Mouse (Mus musculus) liver, embryonic 14.5 days (tissue): ENCODE measurements around the gene Lrmda.

ENCODE experiments used
- CTCF ChIP-seq: IDR thresholded peaks from 2 replicates; pipeline ENCODE4 v1.5.1; 2016; ENCODE audit warnings: antibody characterized with exemption, low read depth, control low read depth
- EP300 ChIP-seq: IDR thresholded peaks from 2 replicates; pipeline ENCODE4 v1.6.1; 2016; ENCODE audit warnings: antibody characterized with exemption, low read depth

DNA sequence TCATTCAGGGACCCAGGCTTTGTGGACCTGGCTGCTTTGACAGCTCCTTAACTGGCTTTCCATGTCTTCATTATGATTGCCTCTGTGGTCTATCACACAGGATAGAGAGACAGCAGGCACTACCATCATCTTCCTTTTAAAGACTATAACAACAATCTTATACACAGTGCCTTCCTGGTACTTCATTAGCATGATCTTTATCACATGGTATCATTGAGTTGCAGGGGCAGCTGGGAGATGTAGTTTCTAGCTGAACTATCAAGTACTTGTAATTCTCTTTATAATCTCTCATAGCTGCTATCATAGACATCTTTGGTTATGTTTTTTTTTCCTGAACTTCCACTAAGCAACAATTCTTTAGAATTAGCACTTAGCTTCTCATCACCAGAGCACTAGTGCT, 474.8 kb downstream of the Lrmda start:
- TF ChIP-seq CTCF (no peak), EP300 (no peak)
